Comparison of ENCODE assay signal across 10 mouse cellular contexts in the genomic region with DNA sequence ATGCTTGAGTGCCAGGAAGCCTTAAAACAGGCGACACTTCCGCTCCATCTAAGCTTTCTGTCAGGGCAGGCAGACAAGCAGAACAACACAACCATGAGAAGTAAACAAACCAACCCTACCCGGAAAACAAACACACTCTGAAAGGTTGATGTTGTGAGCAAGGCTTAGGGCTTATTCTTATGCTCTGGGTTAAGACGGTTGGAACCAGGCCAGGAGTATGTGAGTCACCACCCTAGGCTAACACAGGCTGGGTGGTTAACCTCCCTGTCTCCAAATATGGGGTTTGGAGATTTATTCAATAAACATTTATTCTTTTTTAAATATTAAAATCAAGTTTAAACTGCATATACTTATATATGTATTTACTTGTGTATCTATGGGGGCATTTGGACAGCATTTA. TPM values are rescaled to one million over a fixed set of nuclear protein-coding genes. Genes with fewer than 3 reads are reported as not detected.
DNase-seq lines count a peak whose midpoint lies in the region; ATAC-seq lines count a peak whose summit lies in the region.
"Had no signal": no experiment of that assay in that cellular context is flagged by ENCODE, and none has a peak within 500 bp of the region (broad histone marks: within the 10 kb centered on the region; RNA-seq: fewer than 3 reads in every experiment).

No protein-coding gene starts in this region.

- no peaks in the 10 kb centered on the region for H3K9me3 ChIP-seq in kidney, embryonic 15.5 days (replicated peaks)
- no peaks in the 10 kb centered on the region for H3K9me3 ChIP-seq in hindbrain, embryonic 12.5 days (replicated peaks)
- H3K9me3 ChIP-seq: limb, embryonic 15.5 days had no signal

- no peak overlapping the region for H3K4me3 ChIP-seq in kidney, embryonic 15.5 days (replicated peaks)
- H3K4me3 ChIP-seq in hindbrain, embryonic 12.5 days, result no peak overlapping the region
- H3K4me3 ChIP-seq: limb, embryonic 15.5 days had no signal

- intact Hi-C loops in gastrocnemius, postnatal 14 days (cut with DNase I; ENCODE audit: low total_unique reads), result no loop called here

- H3K4me1 ChIP-seq in kidney, embryonic 15.5 days, result peaks cover 10% of the 10 kb centered on the region; the same call in 1 of the 2 replicates
- no peaks in the 10 kb centered on the region for H3K4me1 ChIP-seq in hindbrain, embryonic 12.5 days
- H3K4me1 ChIP-seq: limb, embryonic 15.5 days had no signal

- no peaks in the 10 kb centered on the region for H3K36me3 ChIP-seq in kidney, embryonic 15.5 days
- no peaks in the 10 kb centered on the region for H3K36me3 ChIP-seq in hindbrain, embryonic 12.5 days
- H3K36me3 ChIP-seq: limb, embryonic 15.5 days had no signal

- H3K27me3 ChIP-seq in kidney, embryonic 15.5 days, result no peaks in the 10 kb centered on the region
- H3K27me3 ChIP-seq in hindbrain, embryonic 12.5 days, result no peaks in the 10 kb centered on the region
- H3K27me3 ChIP-seq: limb, embryonic 15.5 days had no signal

- no peak overlapping the region for H3K9ac ChIP-seq in kidney, embryonic 15.5 days
- H3K9ac ChIP-seq in hindbrain, embryonic 12.5 days, result no peak overlapping the region
- H3K9ac ChIP-seq: limb, embryonic 15.5 days had no signal

- peak; percentile 36 for DNase-seq in kidney, postnatal 14 days
- DNase-seq in adrenal gland, adult (ENCODE audit: inconsistent age in 2 of 2, low spot score in 1 of 2), result peak; percentile 78 to 92
- peak; percentile 57 for DNase-seq in gastrocnemius, postnatal 14 days
- peak; percentile 54 for DNase-seq in skeletal muscle tissue, adult 2 months (ENCODE audit: low read depth, low spot score)
- DNase-seq in thymus, postnatal 4 days, result no peak
- DNase-seq: right cerebral cortex, postnatal 4 days had no signal

- no peak overlapping the region for H3K27ac ChIP-seq in kidney, embryonic 15.5 days
- no peak overlapping the region for H3K27ac ChIP-seq in hindbrain, embryonic 12.5 days
- H3K27ac ChIP-seq: limb, embryonic 15.5 days had no signal

- no peak for ATAC-seq in kidney, embryonic 15.5 days (replicated peaks; ENCODE audit: low FRiP score)
- no peak for ATAC-seq in hindbrain, embryonic 12.5 days (ENCODE audit: low FRiP score)
- no peak for ATAC-seq in erythroblast, adult 5-6 weeks (replicated peaks; ENCODE audit: low FRiP score, poor library complexity, severe bottlenecking)

- WGBS in kidney, embryonic 15.5 days, result 68% methylated on average over 4 of the region's 4 CpGs
- WGBS in hindbrain, embryonic 12.5 days, result 83% methylated on average over 4 of the region's 4 CpGs

- H3K4me2 ChIP-seq in kidney, embryonic 15.5 days, result no peak overlapping the region
- H3K4me2 ChIP-seq in hindbrain, embryonic 12.5 days (replicated peaks), result no peak overlapping the region
- H3K4me2 ChIP-seq: limb, embryonic 15.5 days had no signal

RNA-seq across cellular contexts. Expression of a gene that starts 46.8 kb away (rescaled TPM):
- polyA plus RNA-seq in kidney, embryonic 15.5 days (2015; fragmentation: Nextera tagmentation; extraction: Ambion mirVana), result 18.0 and 18.5 TPM in 2 replicates
- total RNA-seq in gastrocnemius, postnatal 14 days (2021), result 10 to 100 TPM; 26.5 to 27.3 TPM
- 21.9 and 22.3 TPM in 2 replicates for polyA plus RNA-seq in hindbrain, embryonic 12.5 days (2016; fragmentation: Nextera tagmentation; extraction: Ambion mirVana)
- total RNA-seq in erythroblast, adult 5-6 weeks (2015; ENCODE audit: low replicate concordance), result 6.9 and 15.7 TPM in 2 replicates
- total RNA-seq in erythroblast, adult 5-6 weeks (2017; ENCODE audit: low replicate concordance), result 27.2 and 30.0 TPM in 2 replicates
